Mouse (Mus musculus): ENCODE measurements around the gene Smad3. TPM values are rescaled to one million over a fixed set of nuclear protein-coding genes. Genes with fewer than 3 reads are reported as not detected.

Smad3 gene
- polyA plus RNA-seq, 1 experiment from 2014 or later = 24.5 TPM

- no peak overlapping the region for H3K9ac ChIP-seq
Observed at GRCm38 (mm10) chr9:63761367-63762094, 3.7 kb upstream of the Smad3 start.

DNA sequence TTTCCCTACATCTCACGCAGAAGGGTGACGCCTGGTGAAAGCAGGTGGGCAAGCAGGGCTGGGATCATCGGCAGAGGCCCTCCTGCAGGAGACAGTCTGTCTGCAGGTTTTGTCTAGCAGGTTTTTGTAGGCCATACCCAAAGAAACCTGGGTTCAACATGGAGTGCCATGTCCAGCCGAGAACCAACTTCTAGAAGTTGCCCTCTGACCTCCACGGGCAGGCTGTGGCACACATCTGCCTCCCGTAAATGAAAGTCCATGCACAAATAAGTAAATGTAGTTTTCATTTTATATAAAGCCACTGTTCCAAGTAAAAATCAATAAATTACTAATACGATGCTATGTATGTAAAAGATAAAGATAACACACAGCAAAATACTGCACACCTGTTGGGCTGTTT lies 3.0 kb upstream of the Smad3 start:
- Histone ChIP-seq H3K9ac (no peak overlapping the region), H3K27me3 (replicated peaks) (no peaks in the 10 kb centered on the region), H3K9me3 (peaks cover 4% of the 10 kb centered on the region; the same call in 1 of the 2 replicates), H3K27ac (no peak overlapping the region), H3K36me3 (no peaks in the 10 kb centered on the region), H3K4me2 (replicated peaks) (no peak overlapping the region), H3K4me3 (no peak overlapping the region), H3K4me1 (peaks cover 24% of the 10 kb centered on the region)
- ATAC-seq (ENCODE audit: low FRiP score, low read depth) = no peak
- 94% methylated on average over 7 of the region's 7 CpGs for WGBS

More at GRCm38 (mm10) chr9:63761367-63762094, 3.7 kb upstream of the Smad3 start:
- Histone ChIP-seq H3K27me3 (replicated peaks) (no peaks in the 10 kb centered on the region), H3K4me3 (no peak overlapping the region), H3K36me3 (no peaks in the 10 kb centered on the region), H3K27ac (no peak overlapping the region), H3K4me1 (peaks cover 16% of the 10 kb centered on the region), H3K9me3 (peaks cover 4% of the 10 kb centered on the region; the same call in 1 of the 2 replicates), H3K4me2 (replicated peaks) (no peak overlapping the region)
- ATAC-seq (ENCODE audit: low FRiP score, low read depth) = no peak
- WGBS = 98% methylated on average over 8 of the region's 8 CpGs

- Histone ChIP-seq H3K9me3 (peaks cover 4% of the 10 kb centered on the region; the same call in 1 of the 2 replicates), H3K36me3 (no peaks in the 10 kb centered on the region), H3K4me3 (no peak overlapping the region), H3K4me1 (peaks cover 30% of the 10 kb centered on the region), H3K4me2 (replicated peaks) (no peak overlapping the region), H3K27ac (no peak overlapping the region), H3K9ac (no peak overlapping the region), H3K27me3 (replicated peaks) (no peaks in the 10 kb centered on the region)
- 85% methylated on average over 7 of the region's 7 CpGs for WGBS
- no peak for ATAC-seq (ENCODE audit: low FRiP score, low read depth)
Observed at GRCm38 (mm10) chr9:63759973-63760722, 2.4 kb upstream of the Smad3 start.

DNA sequence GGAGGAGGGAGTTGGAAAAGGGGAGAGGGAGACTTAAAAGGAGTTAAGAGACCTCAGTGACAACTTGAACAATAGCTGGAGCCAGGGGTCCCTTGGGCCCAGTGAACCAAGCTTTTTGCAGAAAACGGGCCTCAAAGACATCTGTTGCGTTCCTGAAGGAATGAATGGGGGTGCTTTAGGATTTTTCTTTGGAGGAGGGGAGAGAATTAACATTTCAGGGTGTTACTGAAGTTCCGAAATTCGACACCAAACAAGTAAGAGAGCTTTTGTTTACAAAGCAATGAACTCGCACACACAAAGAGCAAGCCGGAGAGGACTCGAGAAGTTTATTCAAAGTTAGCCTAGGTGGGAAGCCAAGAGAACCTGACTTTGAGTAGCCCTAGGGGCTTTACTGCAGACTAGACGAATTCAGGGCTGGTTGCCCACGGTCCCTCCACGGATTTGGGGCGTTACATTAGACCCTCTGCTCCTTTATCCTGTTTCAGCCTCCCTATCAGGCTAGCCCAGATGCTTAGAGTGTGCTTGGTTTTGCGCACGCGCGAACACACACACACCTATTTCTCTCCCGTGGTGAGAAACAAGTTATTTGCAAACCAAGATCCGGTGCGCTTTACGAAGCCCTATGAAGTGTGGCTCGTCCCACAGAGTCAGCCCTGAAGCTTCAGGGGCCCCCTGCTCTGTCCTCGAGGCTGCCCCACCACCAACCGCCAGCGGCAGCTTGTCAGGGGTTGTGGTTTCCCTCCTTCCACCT lies 1.0 kb upstream of the Smad3 start:
- Histone ChIP-seq H3K4me2 (replicated peaks) (peak overlapping the region; percentile 96), H3K27ac (peak overlapping the region; percentile 80), H3K36me3 (no peaks in the 10 kb centered on the region), H3K4me1 (peaks cover 43% of the 10 kb centered on the region), H3K4me3 (peak overlapping the region; percentile 73), H3K27me3 (replicated peaks) (no peaks in the 10 kb centered on the region), H3K9ac (peak overlapping the region; percentile 88), H3K9me3 (peaks cover 4% of the 10 kb centered on the region; the same call in 1 of the 2 replicates)
- 0 out of 2 replicates have a peak, but pooled peaks have one; percentile 1 for ATAC-seq (ENCODE audit: low FRiP score, low read depth)
- under 1% methylated on average over 23 of the region's 23 CpGs for WGBS

DNA sequence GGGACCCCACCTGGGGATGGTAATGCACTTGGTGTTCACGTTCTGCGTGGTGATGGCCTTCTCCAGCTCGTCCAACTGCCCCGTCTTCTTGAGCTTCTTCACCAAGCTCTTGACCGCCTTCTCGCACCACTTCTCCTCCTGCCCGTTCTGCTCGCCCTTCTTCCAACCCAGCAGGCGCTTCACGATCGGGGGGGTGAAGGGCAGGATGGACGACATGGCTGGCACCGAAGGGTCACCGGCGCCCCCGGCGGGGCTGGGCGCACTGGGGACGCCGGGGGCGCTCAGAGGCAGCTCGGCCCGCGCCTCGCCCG lies 377 bp downstream of the Smad3 start:
- Histone ChIP-seq H3K36me3 (no peaks in the 10 kb centered on the region), H3K4me3 (peak overlapping the region; percentile 73), H3K9me3 (peaks cover 4% of the 10 kb centered on the region; the same call in 1 of the 2 replicates), H3K4me2 (replicated peaks) (peak overlapping the region; percentile 96), H3K4me1 (peaks cover 48% of the 10 kb centered on the region), H3K27me3 (replicated peaks) (no peaks in the 10 kb centered on the region), H3K9ac (peak overlapping the region; percentile 88), H3K27ac (peak overlapping the region; percentile 80)
- under 1% methylated on average over 26 of the region's 26 CpGs for WGBS
- ATAC-seq (ENCODE audit: low FRiP score, low read depth) = peak; percentile 34; the same call in 1 of the 2 replicates

GRCm38 (mm10) chr9:63756581-63757461 lies 973 bp downstream of the Smad3 start:
- ATAC-seq (ENCODE audit: low FRiP score, low read depth) = peak; percentile 45
- H3K4me1 ChIP-seq = peaks cover 48% of the 10 kb centered on the region
- no peaks in the 10 kb centered on the region for H3K36me3 ChIP-seq
- WGBS = under 1% methylated on average over 47 of the region's 47 CpGs
- peaks cover 4% of the 10 kb centered on the region; the same call in 1 of the 2 replicates for H3K9me3 ChIP-seq
- H3K27me3 ChIP-seq (replicated peaks) = no peaks in the 10 kb centered on the region
- H3K27ac ChIP-seq = peak overlapping the region; percentile 80
- H3K4me3 ChIP-seq = peak overlapping the region; percentile 73
- H3K9ac ChIP-seq = peak overlapping the region; percentile 88
- peak overlapping the region; percentile 96 for H3K4me2 ChIP-seq (replicated peaks)

DNA sequence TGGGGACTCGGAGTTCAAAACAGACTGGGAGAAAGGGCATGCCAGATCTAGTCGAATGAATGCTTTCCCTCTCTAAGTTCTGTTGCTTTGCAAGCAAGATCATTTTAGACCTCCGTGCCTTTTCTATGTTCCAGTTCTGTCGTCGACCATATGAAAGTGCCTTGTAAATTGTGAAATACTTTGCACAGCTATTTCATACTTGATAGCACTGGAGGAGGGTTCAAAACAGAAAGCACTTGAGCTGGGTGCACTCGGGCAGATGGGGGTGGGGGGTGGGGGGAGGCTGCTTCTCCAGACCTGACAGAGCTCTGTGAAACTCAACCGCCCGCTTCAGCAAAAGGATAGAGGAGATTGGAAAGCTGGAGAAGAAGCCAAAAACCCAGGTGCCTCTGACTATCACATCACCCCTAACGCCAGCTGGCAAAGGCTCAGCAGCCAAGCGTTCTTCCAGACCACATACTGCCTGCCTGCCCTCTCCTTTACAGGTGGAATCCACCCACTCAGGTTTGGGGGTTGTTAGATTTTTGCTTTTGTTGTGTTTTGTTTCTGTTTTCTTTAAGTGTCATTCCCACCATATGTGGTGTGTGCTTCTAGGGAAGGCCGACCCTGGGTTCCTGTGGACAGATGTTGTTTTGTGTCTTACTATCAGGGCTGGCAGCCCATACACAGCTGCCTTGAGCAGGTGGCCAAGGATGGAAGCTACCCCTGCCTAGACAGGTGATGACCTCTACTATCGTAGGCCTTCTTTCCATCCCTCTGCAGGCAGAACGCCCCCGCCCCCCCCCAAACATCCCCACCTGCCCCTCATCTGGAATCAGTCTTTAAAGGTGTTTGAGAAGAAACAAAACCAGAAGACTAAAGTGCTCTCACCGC lies 1.9 kb downstream of the Smad3 start:
- Histone ChIP-seq H3K4me1 (peaks cover 55% of the 10 kb centered on the region), H3K27me3 (replicated peaks) (no peaks in the 10 kb centered on the region), H3K36me3 (no peaks in the 10 kb centered on the region), H3K9ac (peak overlapping the region; percentile 88), H3K4me3 (peak overlapping the region; percentile 73), H3K4me2 (replicated peaks) (peak overlapping the region; percentile 96), H3K27ac (no peak overlapping the region), H3K9me3 (no peaks in the 10 kb centered on the region)
- 33% methylated on average over 15 of the region's 15 CpGs for WGBS
- no peak for ATAC-seq (ENCODE audit: low FRiP score, low read depth)

- peak overlapping the region; percentile 96 for H3K4me2 ChIP-seq (replicated peaks)
- no peak overlapping the region for H3K27ac ChIP-seq
- no peak for ATAC-seq (ENCODE audit: low FRiP score, low read depth)
Observed at GRCm38 (mm10) chr9:63754556-63755510, 3.0 kb downstream of the Smad3 start.

DNA sequence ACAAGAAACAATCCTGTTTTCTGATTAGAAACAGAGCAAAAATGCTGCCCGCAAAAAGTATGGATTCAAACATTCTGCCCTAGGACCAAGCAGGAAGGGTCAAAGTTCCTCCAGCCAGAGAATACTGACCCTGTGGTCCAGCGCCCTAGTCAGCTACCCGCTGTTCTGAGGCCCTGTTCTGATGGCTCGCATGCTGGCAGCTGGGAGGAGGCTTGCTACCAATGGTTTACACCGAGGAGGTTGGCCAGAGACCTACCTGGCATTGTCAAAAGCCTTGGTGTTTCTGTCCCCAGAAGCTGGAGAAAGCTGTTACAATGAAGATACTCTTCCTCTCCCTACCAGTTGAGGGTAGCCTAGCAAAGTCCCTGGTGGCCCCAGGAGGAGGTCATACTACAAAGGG lies 3.8 kb downstream of the Smad3 start:
- no peak overlapping the region for H3K9ac ChIP-seq
- H3K9me3 ChIP-seq = no peaks in the 10 kb centered on the region
- H3K36me3 ChIP-seq = no peaks in the 10 kb centered on the region
- peak overlapping the region; percentile 96 for H3K4me2 ChIP-seq (replicated peaks)
- no peak overlapping the region for H3K27ac ChIP-seq
- WGBS = 69% methylated on average over 5 of the region's 5 CpGs
- H3K27me3 ChIP-seq (replicated peaks) = no peaks in the 10 kb centered on the region
- ATAC-seq (ENCODE audit: low FRiP score, low read depth) = no peak
- H3K4me1 ChIP-seq = peaks cover 60% of the 10 kb centered on the region
- H3K4me3 ChIP-seq = no peak overlapping the region

More at GRCm38 (mm10) chr9:63754556-63755510, 3.0 kb downstream of the Smad3 start:
- Histone ChIP-seq H3K4me1 (peaks cover 60% of the 10 kb centered on the region), H3K27me3 (replicated peaks) (no peaks in the 10 kb centered on the region), H3K9ac (peak overlapping the region; percentile 13), H3K4me3 (peak overlapping the region; percentile 73), H3K9me3 (no peaks in the 10 kb centered on the region), H3K36me3 (no peaks in the 10 kb centered on the region)
- WGBS = 35% methylated on average over 23 of the region's 23 CpGs

DNA sequence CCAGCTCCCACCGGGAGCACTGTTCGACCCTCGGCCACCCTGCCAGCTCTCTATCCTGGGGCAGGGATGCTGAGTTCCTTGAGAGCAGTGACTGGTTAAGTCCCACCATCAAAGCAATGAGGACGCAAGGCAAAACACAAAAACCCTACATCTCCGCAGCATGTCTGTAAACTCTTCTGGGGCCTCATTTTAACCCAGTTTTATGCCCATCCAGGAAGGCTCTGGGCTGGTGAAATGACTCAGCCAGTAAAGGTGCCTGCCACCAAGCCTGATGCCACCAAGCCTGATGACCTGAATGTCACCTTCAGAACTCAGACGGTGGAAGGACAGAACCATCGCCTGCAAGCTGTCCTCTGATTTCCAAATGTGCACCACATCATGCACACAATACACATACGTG lies 4.4 kb downstream of the Smad3 start:
- H3K4me3 ChIP-seq = no peak overlapping the region
- H3K36me3 ChIP-seq = no peaks in the 10 kb centered on the region
- peak overlapping the region; percentile 96 for H3K4me2 ChIP-seq (replicated peaks)
- H3K4me1 ChIP-seq = peaks cover 57% of the 10 kb centered on the region
- no peak for ATAC-seq (ENCODE audit: low FRiP score, low read depth)
- H3K27me3 ChIP-seq (replicated peaks) = no peaks in the 10 kb centered on the region
- H3K9me3 ChIP-seq = no peaks in the 10 kb centered on the region
- WGBS = 79% methylated on average over 8 of the region's 8 CpGs
- no peak overlapping the region for H3K9ac ChIP-seq
- H3K27ac ChIP-seq = no peak overlapping the region
